Mouse (Mus musculus): ENCODE results near the gene Gm3594.
"Not testable (repeated sequence)": the region's sequence is repeated elsewhere in the genome, so short reads cannot be mapped to it uniquely, and the experiment has no call there.

Gm3594 gene

GRCm38 (mm10) chr14:6444511-6444910 is at the start of gene Gm3594:
Gene Gm3594, minus strand, starts transcription at chr14:6444611.
- not testable (repeated sequence) for DNase-seq

DNA sequence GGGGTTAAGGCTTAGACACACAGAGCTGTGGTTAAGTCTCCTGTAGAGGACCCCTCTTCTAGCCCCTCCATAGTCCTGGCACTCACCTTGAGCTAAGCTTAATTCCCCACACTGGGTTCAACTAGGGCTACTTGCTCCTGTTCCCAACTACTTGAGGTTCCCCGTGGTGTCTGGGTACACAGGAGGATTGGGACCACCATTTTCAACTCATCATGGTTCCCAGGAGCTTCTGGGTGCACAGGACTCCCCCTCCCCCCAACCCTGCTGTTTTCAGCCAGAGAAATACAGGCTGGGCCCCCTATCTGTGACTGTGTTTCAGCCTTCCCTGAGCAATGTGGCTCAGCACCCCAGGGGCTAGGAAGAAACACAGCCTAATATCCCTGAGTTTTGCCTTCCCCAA is 41.9 kb upstream of the Gm3594 start:
- not testable (repeated sequence) for DNase-seq

- not testable (repeated sequence) for DNase-seq
Observed at GRCm38 (mm10) chr14:6485541-6485940, 41.1 kb upstream of the Gm3594 start.

GRCm38 (mm10) chr14:6482126-6482525 is 37.7 kb upstream of the Gm3594 start:
- DNase-seq = not testable (repeated sequence)

DNA sequence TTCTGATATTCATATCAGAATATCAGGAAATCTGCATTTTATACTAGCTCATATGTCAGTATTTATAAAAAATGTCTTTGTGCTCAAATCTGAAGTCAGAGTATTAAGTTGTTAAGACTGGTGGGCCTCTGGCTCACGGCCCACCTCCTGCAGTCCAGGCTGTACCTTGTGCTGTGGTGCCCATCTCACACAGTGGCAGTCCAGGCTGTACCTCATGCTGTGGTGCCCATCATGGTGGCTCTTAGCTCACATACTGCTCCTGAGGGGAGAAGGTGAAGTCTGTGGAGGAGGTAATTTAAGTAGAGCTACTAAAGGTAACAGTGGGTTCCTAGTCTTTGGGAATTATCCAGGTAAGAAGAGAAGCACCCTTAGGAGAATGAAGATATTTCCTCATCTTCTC is 27.4 kb upstream of the Gm3594 start:
- DNase-seq = not testable (repeated sequence)

DNA sequence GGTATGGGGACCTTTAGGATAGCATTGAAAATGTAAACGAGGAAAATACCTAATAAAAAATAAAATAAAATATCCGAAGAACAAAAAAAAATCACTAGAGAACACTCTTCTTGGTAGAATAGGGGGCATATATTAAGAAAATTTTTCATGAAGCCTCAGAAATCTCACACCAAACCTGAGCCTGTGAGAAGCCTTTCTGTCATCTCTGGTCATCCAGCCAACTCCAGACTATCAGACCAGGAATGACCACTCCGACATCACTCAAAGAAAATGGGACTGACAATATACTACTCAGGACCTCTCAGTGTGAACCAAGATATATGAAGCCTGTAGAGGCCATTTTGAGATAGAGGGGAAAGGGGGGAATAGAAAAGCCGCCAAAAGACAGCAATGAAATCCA is 3.6 kb downstream of the Gm3594 start:
- DNase-seq = not testable (repeated sequence)

GRCm38 (mm10) chr14:6440206-6440605 is 4.2 kb downstream of the Gm3594 start:
- peak in 1 of 2 experiments; percentile 2 for DNase-seq

GRCm38 (mm10) chr14:6426766-6427165 is 17.6 kb downstream of the Gm3594 start:
- DNase-seq = peak; percentile 55 to 67

GRCm38 (mm10) chr14:6426353-6426752 is 18.1 kb downstream of the Gm3594 start:
- DNase-seq = peak; percentile 13 to 22

DNA sequence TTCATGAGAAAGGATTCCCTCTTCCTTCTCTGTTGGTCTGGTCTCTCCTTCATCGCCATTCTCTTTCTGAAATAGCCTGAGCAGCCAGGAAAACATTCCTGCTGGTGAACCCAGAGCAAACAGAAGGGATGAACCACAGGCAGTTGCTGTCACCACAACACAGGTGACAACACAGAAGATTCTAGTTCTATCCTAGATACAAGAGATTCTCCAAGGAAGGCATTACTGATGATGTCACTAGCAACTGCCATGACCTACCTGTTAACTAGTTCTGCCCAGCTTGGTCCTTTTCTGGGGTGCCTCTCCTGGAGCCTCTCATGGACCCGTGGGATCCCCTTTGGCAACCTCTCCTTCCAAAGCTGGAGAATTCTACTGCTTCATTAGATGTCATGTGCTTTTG is 32.0 kb downstream of the Gm3594 start, which contains the start of gene Gm3591:
Gm3591 (minus strand) TSS at position 101 of the 400 bp plus-strand sequence.
- DNase-seq = not testable (repeated sequence)

- not testable (repeated sequence) for DNase-seq
Observed at GRCm38 (mm10) chr14:6390219-6390618, 54.2 kb downstream of the Gm3594 start, which contains the start of gene Gm16440. Gene Gm16440, minus strand, starts transcription at chr14:6390319.

Data from kidney, postnatal 4 days (tissue).